Mouse (Mus musculus) gastrocnemius, postnatal 4 days (tissue): Measurements from ENCODE around the gene Rbbp7. TPM values are rescaled to one million over a fixed set of nuclear protein-coding genes. Genes with fewer than 3 reads are reported as not detected.
A peak's percentile ranks its signal among the peaks of the same experiment; 100 is the strongest.

ENCODE experiments used
- DNase-seq, 2 experiments: peaks; one replicate each; pipeline ENCODE4 v3.0.0; 2021 to 2022; ENCODE audit warnings: low spot score in 2 of 2, mixed read lengths in 2 of 2
- long read RNA-seq, 2 experiments: library from polyadenylated mRNA; stranded (forward); transcript quantifications; one replicate each; pipeline ENCODE4 v2.0.0; 2021
- total RNA-seq, 2 experiments: library from RNA; stranded (reverse); gene quantifications; 2 replicates each; pipeline ENCODE4 v1.2.3; 2021

Rbbp7 gene
- 100 to 1,000 TPM; 205 to 207 TPM for total RNA-seq
- long read RNA-seq, experiment 1, transcript Rbbp7-201 (12 exons, 2,244 nt): major isoform, 450 of 467 reads
- long read RNA-seq, experiment 1, partial matches to known transcripts: 6 of 467 reads
- long read RNA-seq, experiment 1, other reads (novel, unspliced or antisense): 10 of 467 reads
- long read RNA-seq, experiment 2, transcript Rbbp7-201 (12 exons, 2,244 nt): major isoform, 432 of 449 reads
- long read RNA-seq, experiment 2, partial matches to known transcripts: 5 of 449 reads
- long read RNA-seq, experiment 2, other reads (novel, unspliced or antisense): 12 of 449 reads

GRCm38 (mm10) chrX:162760115-162760942, at the start of gene Rbbp7:
Gene Rbbp7 (plus strand): TSS chrX:162760402.
- DNase-seq: peak; percentile 86 to 90

DNA sequence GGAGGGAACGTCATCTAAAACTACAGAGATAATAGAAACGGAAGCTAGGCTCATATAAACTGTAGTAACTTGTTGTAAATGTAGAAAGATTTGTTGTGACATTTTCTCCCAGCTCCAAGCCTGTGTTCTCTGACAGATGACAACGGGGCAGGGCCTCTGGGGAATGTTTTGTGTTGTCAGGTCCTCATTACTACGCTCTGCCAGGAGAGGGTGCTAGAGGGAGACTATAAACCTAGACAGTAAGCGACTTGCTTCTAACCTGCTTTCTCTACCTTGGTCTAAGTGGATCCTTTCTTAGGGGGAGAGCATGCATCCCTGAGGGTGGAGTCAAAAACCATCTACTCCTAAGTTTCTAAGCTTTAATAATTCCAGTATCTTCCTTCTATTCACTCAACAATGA, 42.4 kb upstream of the Rbbp7 start:
- DNase-seq: peak in 1 of 2 experiments; percentile 22

GRCm38 (mm10) chrX:162719615-162720014, 40.6 kb upstream of the Rbbp7 start:
- DNase-seq: peak in 1 of 2 experiments; percentile 13

DNA sequence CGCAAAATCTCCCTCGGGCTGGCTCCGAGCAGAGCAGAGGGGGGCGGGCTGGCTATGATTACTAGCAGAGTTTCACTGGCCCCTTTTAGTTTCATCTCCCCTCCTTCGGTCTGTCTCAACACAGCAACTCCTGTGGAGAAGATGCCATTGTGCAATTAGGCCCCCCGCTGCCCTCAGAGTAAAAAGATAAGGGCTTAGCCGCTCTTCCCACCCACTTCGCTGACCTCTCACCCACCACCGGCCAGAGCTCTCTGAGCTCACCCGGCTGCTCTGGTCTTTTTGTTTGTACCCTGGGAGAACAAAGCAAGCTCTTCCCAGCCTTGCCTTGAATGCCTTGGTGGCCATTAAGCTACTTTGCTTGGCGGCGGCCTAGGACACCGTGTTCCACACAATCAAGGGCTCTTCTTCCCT, 32.8 kb upstream of the Rbbp7 start:
- no peak for DNase-seq

DNA sequence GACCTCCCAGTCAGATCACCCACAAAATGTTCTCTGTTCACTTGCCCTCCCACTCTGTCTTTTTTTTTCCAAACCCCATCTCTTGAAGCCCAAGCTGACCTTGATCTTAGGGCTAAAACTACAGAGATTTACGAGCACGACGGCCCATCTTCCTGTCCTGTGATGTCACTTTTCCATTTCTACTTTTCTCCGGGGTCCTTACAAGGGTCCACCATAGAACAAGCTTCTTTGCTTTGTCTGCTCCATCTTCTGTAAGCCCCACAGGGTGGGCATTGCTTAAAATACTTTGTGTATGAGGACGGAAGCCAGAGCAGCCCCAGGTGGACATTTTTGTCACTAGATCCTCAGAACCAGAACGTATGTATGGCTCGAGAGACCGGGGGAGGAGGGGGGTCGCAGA, 32.4 kb upstream of the Rbbp7 start:
- no peak for DNase-seq

DNA sequence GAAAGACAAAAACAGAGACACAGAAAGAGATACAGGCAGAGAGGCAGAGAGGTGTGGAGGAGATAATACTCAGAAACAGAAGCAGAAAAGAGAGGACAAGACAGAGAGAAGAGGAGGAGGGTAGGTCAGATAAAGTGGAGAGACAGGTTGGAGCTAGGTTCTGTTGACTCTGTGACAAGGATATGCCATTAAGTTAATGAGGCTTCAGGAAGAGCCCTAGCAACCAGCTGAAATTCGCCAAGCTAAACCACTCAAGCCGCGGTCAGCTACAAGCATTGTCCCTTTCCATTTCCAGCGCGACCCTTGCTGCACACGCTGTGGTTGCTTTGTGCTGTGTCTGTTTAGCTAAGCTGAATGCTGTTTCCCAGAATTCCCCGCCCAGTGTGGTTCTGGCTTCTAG, 32.0 kb upstream of the Rbbp7 start:
- no peak for DNase-seq

GRCm38 (mm10) chrX:162730031-162730430, 30.2 kb upstream of the Rbbp7 start:
- DNase-seq: no peak

DNA sequence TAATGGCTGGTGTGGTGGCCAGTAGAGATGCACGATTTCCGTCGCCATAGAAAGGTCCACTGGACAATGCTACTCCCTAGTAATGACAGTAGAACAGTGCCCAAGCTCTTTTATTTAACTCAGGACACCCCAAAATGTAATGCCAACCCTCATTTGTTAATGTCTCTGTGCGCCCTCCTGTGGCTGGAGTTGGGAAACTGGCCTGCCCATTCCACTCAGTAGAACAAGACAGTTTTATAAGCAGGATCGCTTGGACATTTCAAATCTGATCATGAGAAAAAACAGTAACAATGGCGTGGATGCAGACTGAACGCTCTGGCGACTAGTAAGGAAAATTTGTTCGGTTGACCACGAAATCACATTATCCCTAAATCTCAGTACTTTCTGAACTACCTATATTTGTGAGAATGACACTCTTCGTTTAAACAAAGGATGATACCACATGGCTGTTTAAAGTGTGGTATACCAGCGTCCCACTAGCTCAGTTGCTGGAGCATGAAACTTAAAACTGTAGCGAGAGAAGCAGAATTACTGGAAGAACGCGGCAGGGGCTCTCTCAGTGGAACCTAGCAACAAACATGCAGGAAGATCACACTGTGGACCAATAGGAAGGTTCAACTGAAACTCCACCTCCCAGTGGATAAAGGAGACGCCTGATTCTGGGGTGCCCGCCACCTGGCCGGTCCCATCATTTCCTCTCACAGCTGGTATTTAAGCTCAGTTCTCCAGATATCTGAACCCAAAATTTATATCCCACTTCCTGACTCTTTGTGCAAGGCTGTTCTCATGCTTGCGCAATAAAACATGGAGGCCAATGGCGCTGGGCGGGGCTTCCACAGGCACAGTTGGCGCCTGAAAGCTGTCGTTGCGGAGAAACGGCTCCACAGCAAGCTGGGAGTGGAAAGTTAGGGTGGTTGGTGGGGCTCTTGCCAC, 24.9 kb upstream of the Rbbp7 start:
- DNase-seq: peak in 1 of 2 experiments; percentile 67

DNA sequence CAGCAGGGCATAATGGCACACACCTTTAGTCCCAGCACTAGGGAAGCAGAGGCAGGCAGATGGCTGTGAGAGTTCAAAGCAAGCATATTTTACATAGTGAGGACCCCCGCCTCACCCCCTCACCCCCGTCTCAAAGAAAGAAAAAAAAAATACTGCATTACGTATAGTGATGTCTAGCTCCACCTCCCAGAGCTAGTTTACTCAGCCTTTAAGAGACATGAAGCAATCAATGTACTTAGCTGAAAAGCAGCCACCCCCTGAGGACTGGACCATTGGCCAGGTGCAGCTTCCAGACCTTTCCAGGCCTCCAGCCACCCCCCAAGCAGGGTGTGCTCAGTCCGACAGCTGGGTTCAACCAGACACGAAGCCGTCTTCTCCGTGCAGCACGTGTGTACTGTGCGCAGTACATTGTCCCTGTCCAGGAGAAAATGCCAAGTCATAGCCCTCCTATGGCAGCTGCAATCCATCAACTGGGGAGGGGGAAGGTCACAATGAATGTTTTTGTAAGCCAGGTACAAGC, 24.0 kb upstream of the Rbbp7 start:
- no peak for DNase-seq

- no peak for DNase-seq
Observed at GRCm38 (mm10) chrX:162748696-162749420, 11.3 kb upstream of the Rbbp7 start.

DNA sequence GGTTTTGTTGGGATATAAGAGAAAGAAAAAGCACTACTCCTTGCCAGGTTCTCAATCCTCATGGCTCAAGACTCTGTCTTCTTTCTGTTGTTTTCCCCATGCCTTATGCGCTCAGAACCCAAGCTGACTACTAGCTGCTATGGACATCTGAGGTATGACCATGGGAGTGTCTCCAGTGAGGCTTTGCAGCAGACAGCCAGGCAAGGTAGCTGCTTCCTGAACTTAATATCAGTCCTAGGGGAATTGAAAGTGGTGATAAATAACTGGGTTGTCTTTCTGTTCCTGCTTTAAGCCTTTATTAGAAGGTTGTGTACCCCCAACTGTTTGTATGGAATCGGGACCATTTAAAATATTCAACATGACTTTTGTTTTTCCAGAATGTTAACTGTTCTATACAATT, 7.8 kb upstream of the Rbbp7 start:
- no peak for DNase-seq

DNA sequence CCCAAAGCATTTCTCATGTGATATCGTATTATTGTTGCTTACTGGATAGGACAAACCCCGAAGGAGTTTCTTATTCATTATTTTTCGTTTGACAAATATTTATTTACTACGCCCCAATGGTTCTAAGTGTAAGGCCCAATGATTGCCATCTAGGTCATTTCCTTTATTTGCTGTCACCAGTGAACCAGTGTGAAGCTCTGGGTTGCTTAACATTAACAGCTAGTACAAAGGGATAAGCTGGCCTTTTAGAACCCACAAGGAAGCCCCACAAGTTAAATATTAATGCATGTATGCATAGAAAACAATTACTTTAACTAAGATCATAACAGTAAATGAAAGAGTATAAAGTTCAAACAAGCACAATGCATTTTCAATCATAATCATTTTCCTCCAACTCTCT, 5.9 kb upstream of the Rbbp7 start:
- DNase-seq: no peak

- DNase-seq: no peak
Observed at GRCm38 (mm10) chrX:162756058-162756457, 4.1 kb upstream of the Rbbp7 start.

- peak in 1 of 2 experiments; percentile 13 for DNase-seq
Observed at GRCm38 (mm10) chrX:162759251-162760114, 719 bp upstream of the Rbbp7 start.

- DNase-seq: peak; percentile 26 to 29
Observed at GRCm38 (mm10) chrX:162760958-162761515, 835 bp downstream of the Rbbp7 start.

DNA sequence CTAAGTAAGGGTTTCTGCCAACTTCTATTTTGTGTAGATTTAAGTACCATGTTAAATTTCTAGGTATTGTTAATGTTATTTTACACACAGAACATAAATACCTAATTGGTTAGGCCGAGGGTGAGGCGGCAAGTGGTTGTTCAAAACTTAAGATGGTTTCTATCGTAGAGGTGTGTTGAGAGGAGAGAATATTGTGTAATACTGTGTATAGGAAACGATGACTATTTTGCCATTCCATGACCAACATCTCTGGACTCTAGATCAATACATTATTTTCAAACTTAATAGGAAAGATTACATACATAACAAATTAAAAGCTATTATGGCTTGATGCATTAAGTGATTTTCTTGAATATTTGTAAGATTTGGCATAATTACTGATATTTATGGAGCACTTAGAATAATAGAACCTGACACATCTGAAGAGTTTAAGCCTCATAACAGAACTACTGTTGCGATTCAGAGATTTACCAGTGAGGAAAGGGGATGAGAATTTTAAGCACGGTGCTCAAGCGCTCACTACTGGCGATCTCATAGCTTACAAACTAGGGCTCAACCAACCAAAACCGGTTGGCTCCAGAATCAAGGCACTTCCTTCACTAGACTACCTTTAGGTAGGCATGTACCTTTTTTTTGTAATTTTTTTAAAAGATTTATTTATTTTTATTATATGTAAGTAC, 1.7 kb downstream of the Rbbp7 start:
- no peak for DNase-seq

GRCm38 (mm10) chrX:162770726-162771125, 10.5 kb downstream of the Rbbp7 start:
- DNase-seq: no peak

GRCm38 (mm10) chrX:162788372-162788771, 28.2 kb downstream of the Rbbp7 start:
- no peak for DNase-seq
